Mouse (Mus musculus): ENCODE data around the gene Ttll13.

Ttll13 gene

GRCm38 (mm10) chr7:80214459-80214858 is 31.7 kb upstream of the Ttll13 start:
- DNase-seq (ENCODE audit: low spot score in 2 of 2) = no peak

GRCm38 (mm10) chr7:80215398-80215797 is 30.8 kb upstream of the Ttll13 start:
- peak; percentile 73 to 90 for DNase-seq (ENCODE audit: low spot score in 2 of 2)

- DNase-seq (ENCODE audit: low spot score in 2 of 2) = no peak
Measured at GRCm38 (mm10) chr7:80216566-80216965, 29.6 kb upstream of the Ttll13 start.

GRCm38 (mm10) chr7:80218666-80219065 is 27.5 kb upstream of the Ttll13 start:
- DNase-seq (ENCODE audit: low spot score in 2 of 2) = no peak

GRCm38 (mm10) chr7:80220237-80220797 is 25.9 kb upstream of the Ttll13 start:
- DNase-seq (ENCODE audit: low spot score in 2 of 2) = no peak

GRCm38 (mm10) chr7:80221179-80221750 is 24.9 kb upstream of the Ttll13 start:
- no peak for DNase-seq (ENCODE audit: low spot score in 2 of 2)

- no peak for DNase-seq (ENCODE audit: low spot score in 2 of 2)
Measured at GRCm38 (mm10) chr7:80227065-80227464, 19.1 kb upstream of the Ttll13 start.

- no peak for DNase-seq (ENCODE audit: low spot score in 2 of 2)
Measured at GRCm38 (mm10) chr7:80230196-80230595, 16.0 kb upstream of the Ttll13 start.

- DNase-seq (ENCODE audit: low spot score in 2 of 2) = no peak
Measured at GRCm38 (mm10) chr7:80231971-80232488, 14.1 kb upstream of the Ttll13 start.

- DNase-seq (ENCODE audit: low spot score in 2 of 2) = peak; percentile 97 to 98
Measured at GRCm38 (mm10) chr7:80232489-80233029, 13.6 kb upstream of the Ttll13 start, which contains the start of the genes Cib1 and Gdpgp1. Cib1 (minus strand) TSS chr7:80232813. Gdpgp1 (plus strand) TSS chr7:80232865.

GRCm38 (mm10) chr7:80233799-80234198 is 12.4 kb upstream of the Ttll13 start:
- DNase-seq (ENCODE audit: low spot score in 2 of 2) = no peak

- no peak for DNase-seq (ENCODE audit: low spot score in 2 of 2)
Measured at GRCm38 (mm10) chr7:80238542-80238941, 7.6 kb upstream of the Ttll13 start.

- no peak for DNase-seq (ENCODE audit: low spot score in 2 of 2)
Measured at GRCm38 (mm10) chr7:80241661-80242060, 4.5 kb upstream of the Ttll13 start.

- no peak for DNase-seq (ENCODE audit: low spot score in 2 of 2)
Measured at GRCm38 (mm10) chr7:80244851-80245250, 1.3 kb upstream of the Ttll13 start.

- DNase-seq (ENCODE audit: low spot score in 2 of 2) = peak in 1 of 2 experiments; percentile 29
Measured at GRCm38 (mm10) chr7:80246859-80247258, 683 bp downstream of the Ttll13 start.

GRCm38 (mm10) chr7:80252437-80252836 is 6.3 kb downstream of the Ttll13 start:
- no peak for DNase-seq (ENCODE audit: low spot score in 2 of 2)

GRCm38 (mm10) chr7:80252886-80253285 is 6.7 kb downstream of the Ttll13 start:
- no peak for DNase-seq (ENCODE audit: low spot score in 2 of 2)

- DNase-seq (ENCODE audit: low spot score in 2 of 2) = no peak
Measured at GRCm38 (mm10) chr7:80255981-80256380, 9.8 kb downstream of the Ttll13 start.

- DNase-seq (ENCODE audit: low spot score in 2 of 2) = no peak
Measured at GRCm38 (mm10) chr7:80257706-80258105, 11.5 kb downstream of the Ttll13 start.

- peak; percentile 72 to 81 for DNase-seq (ENCODE audit: low spot score in 2 of 2)
Measured at GRCm38 (mm10) chr7:80260625-80261371, 14.6 kb downstream of the Ttll13 start, which contains the start of gene Ngrn. Ngrn (plus strand) TSS chr7:80261215.

GRCm38 (mm10) chr7:80261372-80261990 is 15.3 kb downstream of the Ttll13 start:
- no peak for DNase-seq (ENCODE audit: low spot score in 2 of 2)

- no peak for DNase-seq (ENCODE audit: low spot score in 2 of 2)
Measured at GRCm38 (mm10) chr7:80264606-80265005, 18.4 kb downstream of the Ttll13 start.
